Mouse (Mus musculus) retina, postnatal 7 days (tissue): ENCODE results near the gene Sirt2.
A peak's percentile ranks its signal among the peaks of the same experiment; 100 is the strongest.

ENCODE experiments used
- DNase-seq: peaks from one replicate; pipeline ENCODE4 v3.0.0-alpha.2; 2012; ENCODE audit warnings: low read depth, low spot score

Gene Sirt2

GRCm38 (mm10) chr7:28795832-28796231 is 29.3 kb downstream of the Sirt2 start:
- no peak for DNase-seq

GRCm38 (mm10) chr7:28796562-28796975 is 30.0 kb downstream of the Sirt2 start:
- DNase-seq = peak; percentile 62

GRCm38 (mm10) chr7:28799994-28800393 is 33.5 kb downstream of the Sirt2 start:
- no peak for DNase-seq

- DNase-seq = no peak
These were observed 34.9 kb downstream of the Sirt2 start for GRCm38 (mm10) chr7:28801451-28801850.

- no peak for DNase-seq
These were observed 35.6 kb downstream of the Sirt2 start for GRCm38 (mm10) chr7:28801901-28802670.

GRCm38 (mm10) chr7:28802846-28803588 is 36.5 kb downstream of the Sirt2 start:
- DNase-seq = no peak

- no peak for DNase-seq
These were observed 37.2 kb downstream of the Sirt2 start for GRCm38 (mm10) chr7:28803756-28804155.

- DNase-seq = no peak
These were observed 40.3 kb downstream of the Sirt2 start for GRCm38 (mm10) chr7:28806869-28807268.

GRCm38 (mm10) chr7:28807641-28808220 is 41.2 kb downstream of the Sirt2 start:
- no peak for DNase-seq

- no peak for DNase-seq
These were observed 41.8 kb downstream of the Sirt2 start, which contains the start of gene Hnrnpl for GRCm38 (mm10) chr7:28808221-28808941. Gene Hnrnpl (plus strand): TSS chr7:28808541.

GRCm38 (mm10) chr7:28808957-28809393 is 42.4 kb downstream of the Sirt2 start:
- DNase-seq = peak; percentile 77

- no peak for DNase-seq
These were observed 43.0 kb downstream of the Sirt2 start for GRCm38 (mm10) chr7:28809401-28810089.

GRCm38 (mm10) chr7:28810107-28811066 is 43.9 kb downstream of the Sirt2 start:
- DNase-seq = peak; percentile 98

GRCm38 (mm10) chr7:28811228-28811627 is 44.7 kb downstream of the Sirt2 start:
- DNase-seq = peak; percentile 82

- no peak for DNase-seq
These were observed 45.2 kb downstream of the Sirt2 start for GRCm38 (mm10) chr7:28811640-28812275.

- DNase-seq = no peak
These were observed 45.9 kb downstream of the Sirt2 start for GRCm38 (mm10) chr7:28812436-28812835.

GRCm38 (mm10) chr7:28812949-28813348 is 46.4 kb downstream of the Sirt2 start:
- no peak for DNase-seq

GRCm38 (mm10) chr7:28814306-28815034 is 47.9 kb downstream of the Sirt2 start:
- no peak for DNase-seq

- no peak for DNase-seq
These were observed 48.7 kb downstream of the Sirt2 start for GRCm38 (mm10) chr7:28815230-28815629.
